Mouse (Mus musculus): ENCODE measurements around the gene Ankrd11. TPM values are rescaled to one million over a fixed set of nuclear protein-coding genes. Genes with fewer than 3 reads are reported as not detected.

The Ankrd11 gene
- polyA plus RNA-seq, 1 experiment from 2014 or later, result 98.8 TPM

GRCm38 (mm10) chr8:122927841-122928240 lies 114.2 kb downstream of the Ankrd11 start:
- ATAC-seq (ENCODE audit: low FRiP score, low read depth), result no peak
- H3K4me3 ChIP-seq, result no peak overlapping the region
- H3K9me3 ChIP-seq, result no peaks in the 10 kb centered on the region
- H3K4me1 ChIP-seq, result 0 out of 2 replicates have a peak, but pooled peaks cover 7% of the 10 kb centered on the region
- H3K27me3 ChIP-seq (replicated peaks), result no peaks in the 10 kb centered on the region
- no peak overlapping the region for H3K9ac ChIP-seq
- H3K4me2 ChIP-seq (replicated peaks), result no peak overlapping the region
- H3K36me3 ChIP-seq, result no peaks in the 10 kb centered on the region
- no peak overlapping the region for H3K27ac ChIP-seq
- WGBS, result 92% methylated on average over 3 of the region's 3 CpGs

- WGBS, result 80% methylated on average over 7 of the region's 7 CpGs
Measured at GRCm38 (mm10) chr8:122926782-122927181, 115.3 kb downstream of the Ankrd11 start.

GRCm38 (mm10) chr8:122925939-122926722 lies 115.9 kb downstream of the Ankrd11 start:
- no peaks in the 10 kb centered on the region for H3K36me3 ChIP-seq
- peaks cover 5% of the 10 kb centered on the region; the same call in 1 of the 2 replicates for H3K4me1 ChIP-seq
- 90% methylated on average over 8 of the region's 8 CpGs for WGBS
- H3K4me2 ChIP-seq (replicated peaks), result no peak overlapping the region
- H3K4me3 ChIP-seq, result no peak overlapping the region
- H3K9ac ChIP-seq, result no peak overlapping the region
- H3K9me3 ChIP-seq, result no peaks in the 10 kb centered on the region
- no peak for ATAC-seq (ENCODE audit: low FRiP score, low read depth)
- no peaks in the 10 kb centered on the region for H3K27me3 ChIP-seq (replicated peaks)
- H3K27ac ChIP-seq, result no peak overlapping the region

More at GRCm38 (mm10) chr8:122926782-122927181, 115.3 kb downstream of the Ankrd11 start:
- Histone ChIP-seq H3K9ac (no peak overlapping the region), H3K27me3 (replicated peaks) (no peaks in the 10 kb centered on the region), H3K4me1 (0 out of 2 replicates have a peak, but pooled peaks cover 2% of the 10 kb centered on the region), H3K4me3 (no peak overlapping the region), H3K4me2 (replicated peaks) (no peak overlapping the region), H3K9me3 (no peaks in the 10 kb centered on the region), H3K27ac (no peak overlapping the region), H3K36me3 (no peaks in the 10 kb centered on the region)
- no peak for ATAC-seq (ENCODE audit: low FRiP score, low read depth)

- H3K4me2 ChIP-seq (replicated peaks), result no peak overlapping the region
- no peak overlapping the region for H3K4me3 ChIP-seq
- H3K9ac ChIP-seq, result no peak overlapping the region
- H3K27me3 ChIP-seq (replicated peaks), result no peaks in the 10 kb centered on the region
- no peaks in the 10 kb centered on the region for H3K9me3 ChIP-seq
- no peak overlapping the region for H3K27ac ChIP-seq
- no peak for ATAC-seq (ENCODE audit: low FRiP score, low read depth)
- WGBS, result 81% methylated on average over 6 of the region's 6 CpGs
- no peaks in the 10 kb centered on the region for H3K36me3 ChIP-seq
- peaks cover 8% of the 10 kb centered on the region; the same call in 1 of the 2 replicates for H3K4me1 ChIP-seq
Measured at GRCm38 (mm10) chr8:122924091-122924490, 118.0 kb downstream of the Ankrd11 start.

GRCm38 (mm10) chr8:122923431-122924090 lies 118.5 kb downstream of the Ankrd11 start:
- no peak for ATAC-seq (ENCODE audit: low FRiP score, low read depth)
- H3K27me3 ChIP-seq (replicated peaks), result no peaks in the 10 kb centered on the region
- 66% methylated on average over 7 of the region's 7 CpGs for WGBS
- no peak overlapping the region for H3K9ac ChIP-seq
- H3K4me1 ChIP-seq, result peaks cover 13% of the 10 kb centered on the region
- no peak overlapping the region for H3K4me3 ChIP-seq
- H3K9me3 ChIP-seq, result no peaks in the 10 kb centered on the region
- H3K36me3 ChIP-seq, result no peaks in the 10 kb centered on the region
- no peak overlapping the region for H3K4me2 ChIP-seq (replicated peaks)
- H3K27ac ChIP-seq, result no peak overlapping the region

GRCm38 (mm10) chr8:122922945-122923344 lies 119.1 kb downstream of the Ankrd11 start:
- H3K9ac ChIP-seq, result no peak overlapping the region
- no peak overlapping the region for H3K4me2 ChIP-seq (replicated peaks)
- no peak overlapping the region for H3K4me3 ChIP-seq
- 88% methylated on average over 3 of the region's 3 CpGs for WGBS
- peaks cover 20% of the 10 kb centered on the region for H3K4me1 ChIP-seq
- no peaks in the 10 kb centered on the region for H3K9me3 ChIP-seq
- H3K27me3 ChIP-seq (replicated peaks), result no peaks in the 10 kb centered on the region
- ATAC-seq (ENCODE audit: low FRiP score, low read depth), result no peak
- no peaks in the 10 kb centered on the region for H3K36me3 ChIP-seq
- no peak overlapping the region for H3K27ac ChIP-seq

- Histone ChIP-seq H3K27ac (no peak overlapping the region), H3K27me3 (replicated peaks) (no peaks in the 10 kb centered on the region), H3K36me3 (no peaks in the 10 kb centered on the region), H3K9ac (no peak overlapping the region), H3K4me3 (no peak overlapping the region), H3K4me1 (peaks cover 25% of the 10 kb centered on the region), H3K4me2 (replicated peaks) (no peak overlapping the region), H3K9me3 (no peaks in the 10 kb centered on the region)
- WGBS, result 76% methylated on average over 7 of the region's 7 CpGs
- no peak for ATAC-seq (ENCODE audit: low FRiP score, low read depth)
Measured at GRCm38 (mm10) chr8:122920890-122921289, 121.2 kb downstream of the Ankrd11 start.

GRCm38 (mm10) chr8:122918438-122919107 lies 123.5 kb downstream of the Ankrd11 start:
- Histone ChIP-seq H3K27ac (no peak overlapping the region), H3K9me3 (no peaks in the 10 kb centered on the region), H3K4me2 (replicated peaks) (no peak overlapping the region), H3K4me3 (no peak overlapping the region), H3K9ac (no peak overlapping the region), H3K27me3 (replicated peaks) (no peaks in the 10 kb centered on the region), H3K36me3 (peaks cover 15% of the 10 kb centered on the region), H3K4me1 (peaks cover 25% of the 10 kb centered on the region)
- WGBS, result 77% methylated on average over 7 of the region's 7 CpGs
- ATAC-seq (ENCODE audit: low FRiP score, low read depth), result no peak

- Histone ChIP-seq H3K27me3 (replicated peaks) (no peaks in the 10 kb centered on the region), H3K4me2 (replicated peaks) (no peak overlapping the region), H3K4me1 (peaks cover 25% of the 10 kb centered on the region), H3K9ac (no peak overlapping the region), H3K27ac (no peak overlapping the region), H3K9me3 (no peaks in the 10 kb centered on the region), H3K36me3 (peaks cover 20% of the 10 kb centered on the region), H3K4me3 (no peak overlapping the region)
- WGBS, result 72% methylated on average over 11 of the region's 11 CpGs
- no peak for ATAC-seq (ENCODE audit: low FRiP score, low read depth)
Measured at GRCm38 (mm10) chr8:122917531-122918392, 124.3 kb downstream of the Ankrd11 start.

GRCm38 (mm10) chr8:122916766-122917165 lies 125.3 kb downstream of the Ankrd11 start:
- no peak for ATAC-seq (ENCODE audit: low FRiP score, low read depth)
- H3K9ac ChIP-seq, result no peak overlapping the region
- H3K4me1 ChIP-seq, result peaks cover 25% of the 10 kb centered on the region
- H3K9me3 ChIP-seq, result no peaks in the 10 kb centered on the region
- no peaks in the 10 kb centered on the region for H3K27me3 ChIP-seq (replicated peaks)
- H3K4me3 ChIP-seq, result no peak overlapping the region
- WGBS, result 76% methylated on average over 3 of the region's 3 CpGs
- peaks cover 20% of the 10 kb centered on the region for H3K36me3 ChIP-seq
- no peak overlapping the region for H3K27ac ChIP-seq
- H3K4me2 ChIP-seq (replicated peaks), result no peak overlapping the region

GRCm38 (mm10) chr8:122912871-122913270 lies 129.2 kb downstream of the Ankrd11 start:
- Histone ChIP-seq H3K27me3 (replicated peaks) (no peaks in the 10 kb centered on the region), H3K9me3 (no peaks in the 10 kb centered on the region), H3K4me3 (no peak overlapping the region), H3K4me1 (peaks cover 5% of the 10 kb centered on the region; the same call in 1 of the 2 replicates), H3K27ac (no peak overlapping the region), H3K4me2 (replicated peaks) (no peak overlapping the region), H3K36me3 (peaks cover 27% of the 10 kb centered on the region), H3K9ac (no peak overlapping the region)
- no peak for ATAC-seq (ENCODE audit: low FRiP score, low read depth)
- WGBS, result 85% methylated on average over 4 of the region's 4 CpGs

All from neural tube, embryonic 12.5 days (tissue).